Mouse (Mus musculus): ENCODE data around the gene Tmem51.
"Not testable (repeated sequence)": the region's sequence is repeated elsewhere in the genome, so short reads cannot be mapped to it uniquely, and the experiment has no call there.

Tmem51 gene

DNA sequence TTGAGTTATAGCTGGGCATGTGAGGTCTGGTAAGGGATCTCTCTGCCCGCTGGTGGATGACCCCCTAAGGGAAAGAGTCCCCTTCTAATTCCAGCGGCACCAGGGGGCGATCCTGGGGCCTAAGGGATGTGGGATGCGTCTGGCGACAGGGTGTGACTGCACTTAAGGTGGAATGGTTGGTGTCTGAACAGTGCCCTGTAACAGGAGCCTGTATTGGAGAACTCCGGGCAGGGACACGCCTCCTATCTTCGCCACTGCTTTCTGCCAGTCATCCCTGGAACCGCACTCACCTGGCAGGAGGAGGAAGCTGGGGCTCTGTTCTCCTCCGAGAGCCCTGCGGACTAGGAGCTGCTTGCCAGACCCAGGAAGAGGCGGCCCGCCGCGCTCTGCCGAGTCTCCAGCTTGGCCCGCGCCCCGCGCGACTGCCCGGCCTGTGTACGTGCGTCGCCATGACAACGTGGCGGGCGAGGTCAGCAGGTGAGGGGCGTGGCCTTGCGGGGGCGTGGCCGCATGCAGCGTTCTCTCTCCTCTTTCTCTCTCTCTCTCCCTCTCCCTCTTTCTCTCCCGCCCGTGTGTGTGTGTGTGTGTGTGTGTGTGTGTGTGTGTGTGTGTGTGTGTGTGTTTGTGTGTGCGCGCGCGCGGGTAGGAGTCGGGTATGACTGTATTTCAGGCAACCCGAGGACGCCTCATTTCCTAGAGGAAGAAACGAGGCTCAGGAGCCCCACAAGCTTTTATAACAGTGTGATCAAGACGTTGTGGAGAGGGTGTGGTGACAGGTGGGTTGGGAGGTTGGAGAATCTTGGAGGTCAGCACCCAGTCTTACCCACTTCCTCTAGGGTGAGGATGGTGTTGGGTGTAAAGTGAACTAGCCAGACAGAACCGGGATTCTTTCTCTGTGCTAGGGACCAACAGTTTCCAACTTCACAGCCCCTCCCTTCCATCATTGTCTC lies 69.2 kb downstream of the Tmem51 start, which contains the start of gene Fhad1:
Fhad1 (minus strand) TSS at position 424 of the 950 bp plus-strand sequence.
- peak; percentile 45 for DNase-seq

DNA sequence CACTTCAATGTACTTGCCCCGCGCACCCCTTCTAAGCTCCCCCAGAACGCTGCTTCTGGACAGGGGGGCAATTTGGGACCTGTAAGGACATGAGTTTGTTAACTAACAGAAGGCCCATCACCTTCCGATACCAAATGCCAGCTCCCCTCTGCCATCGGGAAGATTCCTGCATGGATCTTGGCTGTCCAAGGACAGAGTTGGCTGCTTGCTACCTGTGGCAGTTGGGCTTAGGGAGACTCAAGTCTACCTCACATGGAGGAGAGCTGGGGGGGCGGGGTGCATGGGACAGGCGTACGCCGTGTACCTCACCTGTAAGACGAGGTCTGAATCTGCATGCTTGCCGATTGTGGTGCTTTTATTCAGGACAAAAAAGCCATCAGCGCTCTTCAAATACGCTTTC lies 72.9 kb downstream of the Tmem51 start:
- DNase-seq: no peak

DNA sequence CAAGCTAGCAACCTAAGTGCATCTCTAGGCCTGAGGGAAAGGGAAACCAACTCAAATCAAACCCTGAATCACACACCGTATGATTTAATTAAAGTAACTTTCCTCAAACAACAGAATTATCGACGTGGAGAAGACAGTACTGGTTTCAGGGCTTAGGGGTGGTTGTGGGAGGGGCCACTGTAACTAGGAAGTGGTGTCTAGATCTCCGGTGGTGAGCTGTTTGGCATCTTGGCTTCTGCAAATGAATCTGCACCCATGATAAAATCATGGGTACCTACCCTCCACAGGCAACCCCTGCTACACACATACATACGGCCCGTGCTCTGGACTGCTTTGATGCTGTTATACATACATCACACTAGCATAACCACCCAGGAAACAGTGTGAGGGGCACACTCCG lies 73.7 kb downstream of the Tmem51 start:
- DNase-seq: no peak

DNA sequence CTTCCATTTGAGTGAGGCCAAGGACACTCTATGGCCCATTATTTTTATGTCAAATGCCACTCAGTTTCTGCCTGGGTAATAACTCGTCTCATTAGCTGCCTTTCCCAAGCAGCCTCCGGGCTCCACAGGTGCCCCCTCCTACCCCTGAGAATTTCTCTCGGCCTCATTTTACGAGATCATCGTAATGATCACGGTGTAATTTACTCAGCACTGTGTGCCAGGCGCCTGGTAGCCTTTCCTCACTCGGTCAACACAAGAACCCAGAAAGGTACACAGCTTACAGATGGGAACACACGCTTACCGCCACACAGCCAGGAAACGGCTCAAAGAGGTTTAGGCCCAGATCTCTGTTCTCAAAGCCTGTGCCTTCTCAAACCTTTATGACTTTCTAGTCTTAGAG lies 75.9 kb downstream of the Tmem51 start:
- DNase-seq: no peak

DNA sequence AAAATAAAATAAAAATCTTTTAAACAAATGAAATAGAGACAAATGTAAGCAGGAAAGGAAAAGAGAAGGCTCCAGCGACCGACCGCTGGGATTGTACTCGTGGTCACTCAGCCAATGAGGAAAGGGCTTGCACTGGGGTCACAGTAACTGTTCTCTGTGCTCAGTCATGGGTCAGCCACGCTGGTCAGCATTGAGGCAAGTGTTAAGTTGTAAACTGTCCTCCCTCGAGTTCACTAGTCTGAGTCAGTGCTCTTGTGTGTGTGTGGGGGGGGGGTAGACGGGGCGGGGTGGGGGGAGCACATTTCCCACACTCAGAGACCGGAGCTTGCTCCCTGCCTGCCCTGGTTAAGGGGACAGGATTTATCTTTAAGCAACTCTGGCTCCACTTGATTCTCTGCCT lies 83.5 kb downstream of the Tmem51 start:
- DNase-seq: no peak

DNA sequence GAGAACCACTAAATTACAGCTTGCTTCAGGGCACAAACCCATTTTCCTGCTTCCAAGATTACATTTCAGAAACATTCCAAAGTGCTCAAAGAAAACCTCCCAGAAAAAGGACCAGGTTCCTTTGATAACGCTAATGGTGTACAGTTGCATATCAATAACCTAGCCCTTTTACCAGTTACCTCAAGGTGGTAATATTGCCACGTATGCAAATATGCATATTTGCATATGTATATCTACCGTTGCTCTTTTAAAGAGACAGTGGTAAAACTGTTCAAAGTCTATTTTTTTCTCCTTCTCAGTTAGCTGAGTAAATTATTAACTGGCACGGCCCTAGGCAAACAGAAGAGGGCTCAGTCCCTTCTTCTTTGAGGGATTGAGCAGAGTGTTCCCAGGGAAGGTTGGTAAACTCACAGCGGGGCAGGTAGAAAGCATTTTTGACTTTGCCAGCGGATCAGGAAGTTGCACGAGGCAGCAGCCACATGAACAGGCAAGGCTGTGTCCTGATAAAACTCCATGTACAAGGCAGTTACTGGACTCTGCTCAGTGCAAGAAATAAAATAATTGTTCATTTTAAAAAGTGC lies 84.5 kb downstream of the Tmem51 start:
- DNase-seq: no peak

DNA sequence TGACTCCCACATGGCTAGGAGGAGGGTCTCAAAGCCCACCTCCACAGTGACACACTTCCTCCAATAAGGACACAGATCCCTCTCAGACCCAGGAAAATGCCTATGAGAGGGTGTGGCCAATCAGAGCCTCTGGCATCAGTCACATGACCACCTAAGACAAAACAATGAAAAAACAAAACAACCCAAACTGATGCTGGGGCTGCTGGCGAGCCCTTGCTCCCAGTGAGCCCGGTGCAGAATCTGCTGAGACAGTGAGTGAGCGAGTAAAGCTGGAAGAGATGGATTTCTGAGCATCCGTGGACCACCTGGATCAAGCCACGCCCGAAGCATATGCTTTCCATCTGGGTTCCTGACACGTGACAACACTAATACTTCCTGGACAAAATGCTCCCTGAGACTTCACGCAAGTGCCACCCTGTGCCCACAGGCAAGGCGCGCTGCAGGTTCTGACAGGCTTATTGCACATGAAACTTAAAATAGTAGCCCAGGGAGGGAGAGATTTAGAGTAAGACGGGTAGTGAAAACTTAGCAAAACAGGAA lies 85.8 kb downstream of the Tmem51 start:
- DNase-seq: no peak

DNA sequence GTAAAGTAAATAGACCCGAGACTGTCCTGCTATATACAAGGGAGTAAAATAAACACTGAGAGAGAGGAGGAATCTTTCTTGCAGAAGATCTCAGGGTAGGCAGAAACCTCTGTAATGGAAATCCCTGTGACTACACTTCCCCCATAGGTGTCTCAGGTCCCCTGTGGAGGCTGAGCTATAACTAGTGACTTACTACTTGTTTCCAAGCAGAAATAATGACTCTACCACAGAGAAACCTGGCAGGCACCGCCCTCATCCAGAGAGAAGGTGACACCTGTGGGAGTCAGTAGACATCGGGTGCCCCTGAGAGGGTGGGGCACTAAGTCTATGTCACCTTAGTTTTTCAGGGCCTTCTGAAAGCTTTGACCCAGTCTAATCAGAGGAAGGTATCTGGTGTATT lies 87.2 kb downstream of the Tmem51 start:
- no peak for DNase-seq

DNA sequence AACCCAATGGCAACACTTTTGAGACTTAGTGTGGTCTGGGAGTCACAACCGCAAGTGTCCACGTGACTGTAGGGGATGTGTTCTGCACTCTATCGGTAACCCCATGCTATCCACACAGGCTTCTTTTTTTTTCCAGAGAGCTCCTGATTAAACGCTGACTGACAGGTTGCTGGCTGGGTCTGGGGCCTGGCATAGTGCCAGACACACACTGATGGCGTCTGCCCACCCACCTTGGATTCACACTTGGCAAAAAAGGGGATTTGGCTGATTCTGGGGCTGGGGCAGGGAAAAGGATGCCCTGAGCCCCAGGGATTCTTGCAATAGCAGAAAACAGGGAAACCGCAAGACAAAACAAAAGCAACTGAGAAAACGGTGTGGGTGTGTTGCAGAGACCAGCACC lies 88.0 kb downstream of the Tmem51 start:
- no peak for DNase-seq

DNA sequence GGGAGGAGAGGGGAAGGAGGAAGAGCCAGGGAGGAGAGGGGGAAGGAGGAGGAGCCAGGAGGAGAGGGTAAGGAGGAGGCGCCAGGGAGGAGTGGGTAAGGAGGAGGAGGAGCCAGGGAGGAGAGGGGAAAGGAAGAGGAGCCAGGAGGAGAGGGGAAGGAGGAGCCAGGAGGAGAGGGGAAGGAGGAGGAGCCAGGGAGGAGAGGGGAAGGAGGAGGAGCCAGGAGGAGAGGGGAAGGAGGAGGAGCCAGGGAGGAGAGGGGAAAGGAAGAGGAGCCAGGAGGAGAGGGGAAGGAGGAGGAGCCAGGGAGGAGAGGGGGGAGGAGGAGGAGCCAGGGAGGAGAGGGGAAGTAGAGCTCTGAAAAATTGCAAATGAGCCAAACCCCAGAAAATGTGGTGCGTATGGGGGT lies 90.0 kb downstream of the Tmem51 start:
- not testable (repeated sequence) for DNase-seq

DNA sequence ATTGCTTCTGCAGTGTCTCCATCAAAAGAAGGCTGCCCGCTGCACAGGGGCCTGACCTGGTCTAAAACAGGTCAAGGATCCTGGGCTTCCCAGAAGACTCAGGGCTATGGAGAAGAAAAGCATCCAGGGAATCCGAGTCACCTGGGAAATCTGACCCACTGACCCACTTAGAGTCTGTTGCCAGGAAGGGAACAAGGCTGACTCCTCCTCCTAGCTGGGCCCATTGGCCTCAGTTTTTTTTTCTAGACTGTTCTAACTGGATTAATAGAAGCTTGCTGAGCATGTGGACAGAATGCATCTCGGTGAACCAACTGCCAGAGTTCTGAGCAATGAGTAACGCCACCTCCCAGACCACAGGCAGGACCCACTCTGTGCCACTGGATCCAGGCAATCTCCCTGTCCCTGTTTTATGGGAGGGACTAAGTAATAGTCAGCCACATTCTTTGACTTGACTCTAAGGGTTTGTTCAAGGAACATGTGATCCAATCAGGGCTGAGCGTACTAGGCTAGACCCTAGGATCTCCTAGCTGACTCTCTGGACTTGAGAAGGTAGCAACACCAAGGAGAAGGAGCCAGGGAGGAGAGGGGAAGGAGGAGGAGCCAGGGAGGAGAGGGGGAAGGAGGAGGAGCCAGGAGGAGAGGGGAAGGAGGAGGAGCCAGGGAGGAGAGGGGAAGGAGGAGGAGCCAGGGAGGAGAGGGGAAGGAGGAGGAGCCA lies 90.6 kb downstream of the Tmem51 start:
- no peak for DNase-seq

DNA sequence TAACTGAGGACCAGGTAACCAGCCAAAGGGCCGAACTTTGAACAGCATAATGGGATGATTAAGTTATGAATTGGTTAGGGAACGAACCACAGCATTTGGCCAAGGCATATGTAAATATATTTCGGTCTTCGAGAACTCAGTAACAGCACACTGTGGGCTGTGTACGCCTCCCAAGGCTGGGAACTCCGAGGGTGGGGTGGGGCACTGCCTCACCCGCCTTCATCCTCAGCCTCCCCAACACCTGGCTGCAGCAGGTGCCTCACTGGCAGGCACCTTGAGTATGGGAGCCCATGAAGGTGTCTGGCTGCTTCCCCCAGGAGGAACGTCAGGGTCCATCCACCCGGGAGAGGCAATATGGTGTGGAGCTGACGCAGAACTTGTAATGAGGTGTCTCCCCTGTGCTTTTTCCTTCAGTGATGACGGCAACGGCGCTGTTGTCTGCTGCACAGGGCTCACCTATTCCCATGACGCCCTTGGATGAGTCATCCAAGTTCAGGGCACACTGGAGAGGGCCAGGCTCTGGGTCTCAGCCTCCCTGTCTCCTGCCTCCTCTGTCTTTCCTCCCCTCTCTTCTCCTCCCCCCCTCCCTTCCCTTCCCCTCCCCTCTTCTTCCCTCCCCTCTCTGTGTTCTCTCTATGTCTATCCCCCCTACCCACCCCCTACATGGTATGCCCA lies 91.4 kb downstream of the Tmem51 start:
- no peak for DNase-seq

DNA sequence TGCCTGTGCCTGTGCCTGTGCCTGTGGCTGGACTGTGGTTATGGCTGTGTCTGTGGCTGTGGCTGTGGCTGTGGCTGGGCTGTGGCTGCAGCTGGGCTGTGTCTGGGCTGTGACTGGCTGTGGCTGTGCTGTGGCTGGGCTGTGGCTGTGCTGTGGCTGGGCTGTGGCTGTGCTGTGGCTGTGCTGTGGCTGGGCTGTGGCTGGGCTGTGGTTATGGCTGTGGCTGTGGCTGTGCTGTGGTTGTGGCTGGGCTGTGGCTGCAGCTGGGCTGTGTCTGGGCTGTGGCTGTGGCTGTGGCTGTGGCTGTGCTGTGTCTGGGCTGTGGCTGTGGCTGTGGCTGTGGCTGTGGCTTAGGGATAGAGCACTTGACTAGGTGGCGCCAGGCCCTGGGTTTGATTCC lies 95.9 kb downstream of the Tmem51 start:
- DNase-seq: no peak

DNA sequence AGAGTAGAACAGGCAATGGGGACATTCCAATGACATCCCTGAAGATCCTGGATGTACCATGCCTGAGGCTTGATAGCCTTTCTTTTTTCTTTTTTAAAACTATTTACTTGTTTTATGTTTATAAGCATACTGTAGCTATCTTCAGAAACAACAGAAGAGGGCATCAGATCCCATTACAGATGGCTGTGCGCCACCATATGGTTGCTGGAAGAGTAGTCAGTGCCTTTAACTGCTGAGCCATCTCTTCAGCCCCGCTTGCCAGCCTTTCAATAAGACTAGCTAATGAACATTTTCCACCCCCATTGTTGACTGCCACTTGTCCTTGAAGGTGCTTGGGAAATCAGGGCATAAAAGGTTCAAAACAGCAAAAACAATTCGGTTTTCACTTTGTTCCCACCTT lies 100.4 kb downstream of the Tmem51 start:
- peak; percentile 62 for DNase-seq

DNA sequence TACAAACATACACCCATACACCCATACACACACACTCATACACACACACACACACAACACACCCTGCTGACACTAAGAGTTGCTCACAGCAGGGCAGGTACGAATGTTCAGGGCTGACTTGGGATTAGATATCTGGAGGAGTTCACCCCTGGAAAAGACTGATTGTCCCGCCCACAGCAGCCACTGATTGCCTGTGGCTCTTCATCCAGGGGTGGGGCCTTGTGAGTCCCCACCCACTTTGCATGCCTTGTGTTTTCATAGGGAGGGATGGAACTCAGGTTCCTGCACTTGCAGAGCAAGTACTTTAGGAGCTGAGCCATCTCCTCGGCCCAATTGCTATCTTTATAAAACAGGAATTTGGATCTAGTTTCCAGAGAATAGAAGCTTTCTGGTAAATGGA lies 102.6 kb downstream of the Tmem51 start:
- no peak for DNase-seq
